Mouse (Mus musculus): ENCODE data around the gene Rab3gap2.
A peak's percentile ranks its signal among the peaks of the same experiment; 100 is the strongest.

The Rab3gap2 gene

DNA sequence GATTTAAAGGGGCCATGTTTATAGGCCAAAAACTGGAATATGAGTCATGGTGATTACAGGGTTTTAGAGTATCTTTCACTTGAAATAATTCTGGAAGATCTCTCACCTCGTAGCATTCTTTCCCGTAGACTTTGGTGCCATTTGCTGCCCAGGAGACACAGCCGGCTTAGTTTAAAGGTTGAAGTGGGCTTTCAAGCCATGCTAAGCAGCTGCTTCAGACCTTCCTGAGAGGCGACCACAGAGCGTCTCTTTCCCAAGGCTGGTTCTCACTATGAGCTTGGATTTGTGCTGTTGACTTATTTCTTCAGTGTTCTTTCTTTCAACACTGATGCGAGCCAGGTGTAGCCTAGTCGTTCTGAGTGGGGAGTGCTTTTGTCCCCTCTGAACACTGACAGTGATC is 23.8 kb downstream of the Rab3gap2 start:
- DNase-seq (ENCODE audit: low spot score), result no peak

DNA sequence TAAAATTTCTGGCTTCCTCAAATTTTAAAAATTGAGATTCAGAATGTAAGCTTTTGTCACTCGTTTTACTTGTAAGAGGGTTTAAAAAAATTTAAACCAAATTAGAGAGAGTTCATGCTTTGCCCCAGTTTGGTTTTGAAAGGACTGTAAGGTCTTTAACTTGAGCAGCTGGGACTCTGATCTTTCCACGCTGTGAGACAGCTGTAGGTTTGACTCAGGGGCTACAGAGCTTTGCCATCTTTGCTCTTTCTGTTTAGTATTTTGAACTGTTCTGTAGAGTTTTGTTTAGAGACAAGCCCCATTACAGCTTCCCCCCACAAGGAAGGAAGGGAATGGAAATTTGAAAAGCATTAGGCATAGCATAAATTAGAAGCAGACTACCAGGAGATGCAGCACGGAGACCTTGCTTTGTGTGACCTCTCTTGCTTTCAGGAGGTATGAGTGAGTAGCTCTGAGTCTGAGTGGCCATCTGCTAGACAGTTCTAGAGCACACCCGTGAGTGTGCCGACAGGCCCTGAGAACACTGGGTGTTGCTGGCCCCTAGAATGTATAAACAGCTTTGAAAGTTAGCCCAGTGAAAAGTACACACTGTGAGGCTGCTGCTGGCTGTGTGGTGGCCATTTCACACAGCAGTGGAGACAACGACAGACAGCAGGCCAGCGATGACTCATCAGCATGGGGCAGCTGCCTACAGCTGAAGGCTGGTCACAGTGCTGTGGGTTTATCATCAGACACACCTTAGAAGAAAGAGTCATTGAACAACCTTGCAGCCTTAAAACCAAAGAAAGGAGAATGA is 25.7 kb downstream of the Rab3gap2 start:
- no peak for DNase-seq (ENCODE audit: low spot score)

DNA sequence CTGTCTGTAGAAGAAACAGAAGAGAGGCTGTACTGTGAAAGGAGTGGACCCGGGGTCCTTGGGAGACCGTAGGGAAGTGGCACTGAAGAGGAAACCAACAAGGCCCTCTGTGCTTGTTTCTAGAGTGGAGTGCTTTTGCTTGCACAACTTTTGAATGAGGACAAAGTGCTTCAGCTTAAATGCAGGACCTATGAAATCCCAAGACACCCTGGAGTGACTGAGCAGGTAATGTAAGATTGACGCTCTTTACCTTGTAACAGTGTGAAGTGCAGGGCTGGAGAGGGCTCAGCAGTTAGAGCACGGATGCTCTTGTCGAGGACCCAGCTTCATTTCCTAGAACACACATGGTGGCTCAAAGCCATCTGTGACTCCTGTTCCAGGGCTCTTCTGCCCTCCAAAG is 31.9 kb downstream of the Rab3gap2 start:
- no peak for DNase-seq (ENCODE audit: low spot score)

DNA sequence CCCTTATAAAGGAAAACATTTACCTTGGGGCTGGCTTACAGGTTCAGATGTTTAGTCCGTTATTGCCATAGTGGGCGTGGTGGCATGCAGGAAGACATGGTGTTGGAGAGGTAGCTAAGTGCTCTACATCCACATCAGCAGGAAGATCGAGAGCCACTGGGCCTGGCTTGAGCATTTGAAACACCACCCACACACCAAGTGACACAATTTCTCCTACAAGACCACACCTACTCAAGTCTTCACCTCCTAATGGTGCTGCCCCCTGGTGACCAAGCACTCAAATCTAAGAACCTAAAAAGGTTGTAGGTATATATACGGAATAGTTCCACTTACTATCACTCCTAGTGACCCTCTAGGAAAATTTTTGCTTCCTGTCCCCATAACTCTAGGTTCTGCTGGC is 32.6 kb downstream of the Rab3gap2 start:
- DNase-seq (ENCODE audit: low spot score), result no peak

DNA sequence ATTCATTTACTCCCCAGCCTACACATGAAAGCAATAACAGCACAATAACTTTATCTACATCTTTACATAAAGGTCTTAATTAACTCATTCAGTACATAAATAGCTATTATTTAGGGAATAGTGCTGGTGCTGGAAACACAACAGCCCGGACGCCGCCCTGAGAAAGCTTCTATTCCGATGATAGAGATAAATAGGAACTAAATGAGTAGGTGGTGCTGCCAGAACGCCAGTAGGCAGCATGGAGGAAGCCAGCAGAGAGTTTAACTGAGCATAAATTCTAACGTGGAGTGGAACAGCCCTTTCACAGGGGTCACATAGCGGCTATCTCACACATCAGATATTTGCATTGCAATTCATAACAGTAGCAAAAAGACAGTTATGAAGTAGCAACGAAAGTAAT is 39.1 kb downstream of the Rab3gap2 start:
- no peak for DNase-seq (ENCODE audit: low spot score)

DNA sequence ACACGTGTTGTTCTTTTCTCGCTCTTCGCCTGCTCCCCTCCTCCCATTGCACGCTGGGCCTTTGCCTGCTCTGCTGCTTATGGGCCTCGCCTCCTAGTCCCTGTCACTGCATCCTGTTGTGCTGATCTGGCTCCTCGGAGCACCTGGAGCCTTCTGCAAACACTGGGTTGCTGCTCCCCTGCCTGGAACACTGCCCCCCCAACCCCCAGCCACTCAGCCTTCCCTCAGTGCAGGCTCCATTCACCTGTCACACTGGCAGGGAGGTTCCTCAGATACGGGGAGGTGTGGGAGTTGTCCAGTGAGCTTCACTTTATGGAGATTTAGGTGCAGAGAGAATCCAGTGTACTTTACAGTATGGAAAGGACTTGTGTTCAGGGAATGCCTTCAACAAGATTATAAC is 41.5 kb downstream of the Rab3gap2 start:
- DNase-seq (ENCODE audit: low spot score), result no peak

DNA sequence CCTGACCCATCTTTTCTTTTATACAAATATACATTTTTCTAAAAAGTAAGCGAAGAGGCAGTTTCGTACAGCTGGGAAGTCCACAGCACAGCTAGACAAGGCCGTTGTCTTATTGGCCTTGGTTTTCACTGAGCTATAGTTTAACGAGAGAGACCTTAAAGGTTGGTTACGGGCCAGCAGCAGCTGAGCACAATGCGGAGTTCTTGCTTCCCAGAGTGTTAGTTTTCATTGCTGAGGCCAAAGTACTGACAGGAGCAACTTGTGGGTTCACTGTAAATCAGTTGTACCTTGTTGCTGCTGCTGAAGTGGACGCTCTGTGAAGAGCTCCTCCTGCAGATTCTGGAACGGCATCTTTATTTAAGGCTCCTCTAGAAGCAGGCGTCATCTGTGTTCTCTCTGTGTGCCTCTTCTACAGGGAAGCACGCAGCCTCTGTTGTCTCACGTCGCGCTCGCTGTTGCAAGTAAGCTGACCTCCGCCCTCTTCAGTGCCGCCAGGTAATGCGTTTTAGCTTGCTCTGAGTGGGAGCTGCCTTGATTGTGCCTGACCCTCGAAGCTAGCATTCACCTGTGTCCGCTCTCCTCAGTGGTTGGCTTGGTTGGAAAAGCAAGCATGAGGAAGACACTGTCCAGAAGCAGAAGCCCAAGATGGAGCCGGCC is 43.6 kb downstream of the Rab3gap2 start:
- DNase-seq (ENCODE audit: low spot score), result no peak

DNA sequence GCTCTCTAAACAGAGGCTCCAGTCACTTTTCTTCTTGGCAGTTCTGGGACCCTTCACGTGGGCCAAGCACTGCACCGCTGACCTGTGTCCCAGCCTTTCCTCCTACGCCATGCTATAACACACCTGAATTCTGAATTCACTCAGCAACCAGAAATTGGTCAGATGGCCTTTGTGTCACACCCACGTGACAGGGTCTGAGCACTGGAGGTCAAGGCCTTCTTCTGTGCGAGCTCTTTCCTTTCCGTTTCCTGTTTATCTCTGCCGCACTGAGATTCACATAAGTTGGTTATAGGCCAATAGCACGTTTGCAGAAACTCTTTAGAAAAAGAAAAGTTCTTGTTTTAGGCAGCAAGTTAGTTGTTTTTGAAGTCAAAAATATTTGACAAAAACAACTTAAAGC is 44.8 kb downstream of the Rab3gap2 start:
- no peak for DNase-seq (ENCODE audit: low spot score)

DNA sequence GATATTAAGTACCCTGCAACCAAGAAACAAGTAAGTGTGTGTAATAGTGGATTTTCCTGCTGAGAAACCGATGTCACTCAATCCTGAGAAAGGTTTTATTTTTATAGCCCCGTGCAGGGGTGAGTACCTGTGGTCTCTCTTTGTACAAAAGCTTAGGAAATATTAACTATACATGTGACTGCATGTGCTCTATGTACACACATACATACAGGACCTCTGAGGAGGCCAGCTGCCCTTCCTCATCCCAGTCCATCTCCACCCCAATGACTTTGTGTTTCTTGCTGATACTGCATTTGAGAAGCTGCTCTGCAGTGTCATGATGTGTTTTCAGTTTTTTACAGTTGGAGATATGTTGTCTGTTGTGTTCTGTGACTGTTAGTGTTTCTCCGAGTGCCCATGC is 48.4 kb downstream of the Rab3gap2 start:
- DNase-seq (ENCODE audit: low spot score), result no peak

DNA sequence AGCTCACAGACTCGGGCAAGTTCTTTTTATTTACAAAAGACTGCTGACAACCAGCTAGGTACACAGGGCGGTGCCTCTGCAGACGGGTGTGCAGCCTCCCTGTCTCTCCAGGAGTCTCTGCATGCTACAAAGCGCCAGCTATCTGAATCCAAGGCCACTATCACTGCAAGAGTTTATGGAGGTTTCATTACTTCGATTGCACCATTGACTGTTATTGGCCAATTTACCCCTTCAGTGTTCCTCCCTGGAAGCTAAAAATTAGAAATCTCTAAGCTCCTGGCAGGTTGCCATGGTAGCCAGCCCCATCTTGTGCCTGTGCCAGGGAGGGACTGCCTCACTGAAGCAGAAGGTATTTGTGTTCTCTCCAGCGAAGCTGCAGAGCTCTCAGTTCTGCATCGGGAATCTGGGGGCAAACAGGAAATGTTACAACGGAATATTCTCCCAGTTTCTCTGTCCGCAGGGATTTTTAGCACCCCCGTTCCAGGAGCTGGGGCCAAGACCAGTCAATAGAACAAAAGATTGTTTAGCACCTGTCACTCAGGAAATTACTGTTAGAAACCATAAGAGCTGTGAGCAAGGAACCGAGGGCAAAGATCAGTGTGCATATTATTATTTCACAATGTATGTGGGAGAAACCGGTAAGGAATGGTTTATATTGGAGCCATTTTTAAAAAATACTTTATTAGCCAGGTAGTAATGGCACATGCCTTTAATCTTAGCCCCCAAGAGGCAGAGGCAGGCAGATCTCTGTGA is 49.4 kb downstream of the Rab3gap2 start:
- DNase-seq (ENCODE audit: low spot score), result peak; percentile 65

DNA sequence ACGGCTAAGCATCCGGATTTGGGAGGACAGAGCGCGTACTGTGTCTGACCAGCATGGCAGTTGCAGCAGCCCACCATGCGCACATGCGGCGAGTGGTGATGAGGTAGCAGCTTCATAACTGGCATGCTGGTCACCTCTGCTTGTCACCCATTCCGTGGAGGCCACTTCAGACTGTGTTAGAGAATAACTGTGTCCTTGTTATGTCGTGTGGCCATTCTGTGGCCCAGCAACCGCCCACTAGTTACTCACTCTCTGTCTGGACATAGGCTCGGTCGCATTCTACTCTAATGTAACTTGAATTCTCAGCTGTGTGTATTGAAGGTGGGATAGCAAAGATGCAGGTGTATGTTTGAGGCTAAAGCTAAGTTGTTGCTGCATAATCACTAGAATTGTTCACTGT is 51.4 kb downstream of the Rab3gap2 start:
- no peak for DNase-seq (ENCODE audit: low spot score)

DNA sequence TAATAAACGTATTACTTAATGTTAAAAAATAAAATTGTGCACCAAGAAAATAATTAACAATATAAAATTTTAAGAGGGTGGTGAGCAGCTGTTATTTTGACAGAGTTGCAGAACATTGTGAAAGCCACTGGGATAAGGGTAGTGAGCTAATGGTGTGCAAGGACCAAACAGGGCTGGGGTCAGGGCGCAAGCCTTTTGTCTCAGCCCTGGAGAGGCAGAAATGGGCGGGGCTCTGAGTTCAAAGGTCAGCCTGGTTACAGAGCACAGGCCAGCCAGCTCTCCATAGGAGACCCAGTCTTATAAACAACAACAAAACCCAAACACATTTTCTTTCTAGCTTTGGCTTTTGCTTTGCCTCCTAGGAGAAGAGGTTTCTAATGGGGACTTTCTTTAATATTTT is 52.8 kb downstream of the Rab3gap2 start:
- no peak for DNase-seq (ENCODE audit: low spot score)

DNA sequence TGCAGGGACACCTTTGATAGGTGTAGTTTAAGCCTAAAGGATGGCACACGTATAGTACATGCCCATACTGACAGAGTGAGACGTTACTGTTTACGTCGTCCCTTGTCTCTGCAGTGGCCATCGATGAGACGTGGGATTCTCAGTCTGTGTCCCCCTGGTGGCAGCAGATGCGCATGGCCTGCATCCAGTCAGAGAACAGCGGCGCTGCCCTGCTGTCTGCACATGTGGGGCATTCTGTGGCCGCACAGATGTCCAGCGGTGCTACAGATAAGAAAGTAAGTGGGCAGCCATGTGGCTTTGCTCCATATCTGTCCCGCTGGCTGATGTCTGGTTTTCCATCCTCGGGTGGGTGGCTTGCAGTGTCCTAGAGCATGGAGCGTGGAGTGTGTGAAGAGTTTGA is 58.6 kb downstream of the Rab3gap2 start:
- DNase-seq (ENCODE audit: low spot score), result no peak

DNA sequence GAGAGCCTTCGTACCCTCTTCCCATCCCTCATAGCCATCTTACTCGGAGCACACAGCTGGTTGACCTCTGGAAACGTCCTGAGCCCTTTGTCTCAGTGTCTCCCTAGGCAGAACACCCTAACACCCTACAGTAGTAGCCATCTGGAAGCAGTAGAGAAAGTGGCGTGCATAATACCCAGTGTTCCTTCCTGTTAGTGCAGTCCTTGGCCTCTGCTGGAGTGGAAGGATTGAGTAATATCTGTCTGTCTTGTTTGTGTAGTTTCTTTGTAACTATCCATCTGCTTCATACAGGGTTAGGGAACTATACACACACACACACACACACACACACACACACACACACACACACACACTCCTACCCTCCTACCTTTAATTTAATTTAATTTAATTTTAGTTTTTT is 64.8 kb downstream of the Rab3gap2 start:
- no peak for DNase-seq (ENCODE audit: low spot score)

DNA sequence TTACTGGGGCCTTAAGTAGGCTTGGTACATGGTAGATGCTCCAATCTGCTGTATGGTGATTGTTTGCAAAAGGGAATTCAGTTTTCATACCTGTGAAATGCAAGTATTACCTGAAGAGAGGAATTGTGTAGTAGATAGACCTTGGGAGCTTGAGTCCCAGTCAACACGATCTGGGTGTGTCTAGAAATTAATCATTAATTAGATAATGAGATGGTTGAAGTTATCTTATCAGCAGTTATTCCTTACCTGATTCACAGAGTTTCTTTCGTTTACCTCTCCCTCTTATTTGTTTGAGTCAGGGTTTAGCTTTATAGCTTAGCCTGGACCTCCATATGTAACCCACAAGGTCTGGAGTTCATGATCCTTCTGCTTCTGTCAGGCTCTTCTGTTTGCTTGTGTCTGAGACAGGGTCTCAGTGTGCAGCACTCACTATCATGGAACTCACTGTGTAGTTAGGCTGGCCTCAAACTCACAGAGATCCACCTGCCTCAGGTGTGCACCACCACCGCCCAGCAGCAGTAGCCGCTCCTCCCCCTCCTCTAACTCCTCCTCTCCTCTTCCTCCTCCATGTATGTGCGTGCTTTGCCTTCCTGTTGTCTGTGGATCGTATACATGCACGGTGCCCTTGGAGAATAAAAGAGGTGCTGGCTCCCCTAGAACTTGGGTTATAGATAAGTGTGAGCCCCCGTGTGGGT is 66.6 kb downstream of the Rab3gap2 start:
- no peak for DNase-seq (ENCODE audit: low spot score)

DNA sequence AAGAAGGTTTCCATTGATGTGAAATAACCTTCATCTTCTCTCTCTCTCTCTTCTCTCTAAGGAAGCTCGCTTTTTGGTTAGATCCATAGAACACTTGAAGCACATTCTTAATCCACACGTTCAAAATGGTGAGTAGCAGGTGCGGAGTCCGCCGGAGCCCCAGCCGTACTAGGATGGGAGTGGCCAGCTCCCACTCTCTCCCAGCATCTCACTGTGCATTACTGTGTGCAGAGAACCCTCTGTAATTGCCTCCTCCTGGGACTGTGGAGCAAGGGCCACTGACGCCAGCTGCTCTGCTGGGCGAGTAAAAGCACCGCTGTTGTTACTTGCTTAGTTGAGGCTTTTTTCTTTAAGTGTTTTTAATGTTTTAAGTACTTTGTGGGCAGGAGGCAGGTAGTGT is 67.5 kb downstream of the Rab3gap2 start:
- no peak for DNase-seq (ENCODE audit: low spot score)

DNA sequence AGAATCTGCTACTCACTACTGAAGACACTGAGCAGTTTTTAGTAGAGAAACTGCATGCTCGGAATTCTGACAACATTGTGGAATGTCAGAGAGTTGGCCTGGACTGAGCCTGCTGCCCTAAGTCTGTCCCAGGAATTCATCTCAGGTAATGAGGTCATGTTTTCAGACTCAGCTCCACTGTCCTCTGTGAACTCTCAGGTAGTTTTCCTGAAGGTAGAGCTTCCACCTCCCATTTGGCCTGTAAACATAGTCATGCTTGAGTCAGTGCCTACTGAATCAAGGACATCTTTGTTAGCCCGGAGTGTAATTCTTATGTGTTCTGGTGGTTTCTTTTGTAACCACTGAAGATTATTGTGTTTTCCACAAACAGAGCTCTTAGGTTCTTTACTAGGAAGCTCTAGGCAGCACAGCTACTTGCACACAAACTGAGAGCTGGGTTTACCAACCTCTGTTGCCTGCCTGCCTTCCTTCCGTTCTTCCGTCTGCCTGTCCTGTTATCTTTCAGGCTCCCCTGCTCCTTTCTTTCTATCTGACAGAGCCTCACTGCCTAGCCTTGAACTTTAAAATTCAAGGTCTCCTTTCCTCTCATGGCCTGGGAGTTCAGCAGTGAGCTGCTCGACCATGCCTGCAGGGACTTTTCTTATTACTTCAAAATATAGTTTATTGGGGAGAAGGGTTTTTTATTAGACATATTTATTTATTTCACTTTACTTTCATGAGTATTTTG is 71.1 kb downstream of the Rab3gap2 start:
- no peak for DNase-seq (ENCODE audit: low spot score)

DNA sequence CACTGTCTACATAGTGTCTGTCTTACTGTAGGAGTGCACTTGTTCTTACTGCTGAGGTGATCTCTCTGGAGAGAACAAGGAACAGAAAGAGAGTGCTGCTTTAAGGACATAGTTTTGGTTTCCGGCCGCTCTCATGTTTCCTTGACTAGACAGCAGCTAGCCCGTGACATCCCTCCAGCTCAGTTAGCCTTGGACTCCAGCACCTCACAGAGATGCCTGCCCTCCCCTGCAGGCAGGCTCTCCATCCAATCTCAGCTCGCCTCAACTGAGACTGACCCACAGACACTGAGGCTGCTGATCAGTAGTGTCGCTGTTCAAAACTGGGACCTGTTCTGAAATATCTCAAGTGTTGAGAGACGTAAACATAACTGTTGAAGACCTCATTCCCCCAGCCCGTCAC is 72.1 kb downstream of the Rab3gap2 start:
- no peak for DNase-seq (ENCODE audit: low spot score)

DNA sequence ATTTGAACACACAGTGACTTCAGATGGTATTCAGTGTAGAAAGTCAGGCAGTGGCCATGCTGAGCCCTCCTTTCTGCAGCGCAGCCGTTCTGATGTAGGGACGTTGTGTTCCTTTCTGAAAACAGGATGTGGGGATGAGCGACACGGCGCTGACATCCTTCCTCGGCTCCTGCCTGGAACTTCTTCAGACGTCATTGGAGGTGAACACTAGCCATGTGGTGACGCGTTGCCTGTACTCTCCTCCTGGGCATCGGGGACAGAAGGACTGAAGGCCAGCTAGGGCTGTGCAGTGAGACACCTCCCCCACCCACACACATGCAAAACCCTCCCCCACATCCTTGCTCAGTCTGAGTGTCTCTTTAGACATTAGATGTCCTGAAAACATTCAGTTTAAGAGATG is 73.1 kb downstream of the Rab3gap2 start:
- DNase-seq (ENCODE audit: low spot score), result no peak

DNA sequence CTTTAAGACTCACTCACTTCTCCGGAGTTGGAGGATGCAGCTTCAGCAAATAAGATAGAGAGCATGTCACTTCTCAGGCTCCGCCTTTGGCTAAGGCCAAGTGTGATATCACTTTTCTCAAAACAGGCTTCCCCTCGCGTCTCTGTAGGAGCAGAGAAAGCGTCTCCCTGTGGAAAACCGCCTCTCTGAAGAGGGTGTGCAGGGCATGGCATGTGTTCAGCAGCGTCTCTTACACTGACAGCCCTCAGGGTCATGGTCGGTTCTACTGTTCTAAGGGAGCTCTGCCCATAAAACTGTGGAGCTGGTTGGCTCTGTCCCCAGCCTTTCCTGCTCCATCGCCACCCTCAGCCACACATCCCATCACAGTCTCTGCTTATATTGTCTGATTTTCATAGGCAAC is 75.4 kb downstream of the Rab3gap2 start:
- DNase-seq (ENCODE audit: low spot score), result no peak

DNA sequence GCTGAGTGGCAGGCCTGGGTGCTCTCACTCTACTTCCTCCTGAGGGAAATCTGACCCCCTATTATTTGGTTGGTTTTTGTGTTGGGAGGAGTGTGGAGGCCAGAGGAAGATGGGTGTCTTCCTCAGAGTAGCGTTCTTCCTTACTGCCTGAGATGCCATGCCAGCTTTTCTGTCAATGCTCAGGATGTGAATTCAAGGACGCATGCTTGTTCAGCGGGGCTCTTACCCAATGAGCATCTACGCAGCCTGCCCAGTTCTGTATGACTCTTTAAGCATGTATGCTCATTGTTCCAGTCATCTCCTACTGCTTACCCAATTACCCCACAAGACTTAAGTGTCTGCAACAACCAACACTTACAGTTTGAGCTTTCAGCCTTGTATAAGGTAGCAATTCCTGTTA is 76.7 kb downstream of the Rab3gap2 start:
- DNase-seq (ENCODE audit: low spot score), result no peak

DNA sequence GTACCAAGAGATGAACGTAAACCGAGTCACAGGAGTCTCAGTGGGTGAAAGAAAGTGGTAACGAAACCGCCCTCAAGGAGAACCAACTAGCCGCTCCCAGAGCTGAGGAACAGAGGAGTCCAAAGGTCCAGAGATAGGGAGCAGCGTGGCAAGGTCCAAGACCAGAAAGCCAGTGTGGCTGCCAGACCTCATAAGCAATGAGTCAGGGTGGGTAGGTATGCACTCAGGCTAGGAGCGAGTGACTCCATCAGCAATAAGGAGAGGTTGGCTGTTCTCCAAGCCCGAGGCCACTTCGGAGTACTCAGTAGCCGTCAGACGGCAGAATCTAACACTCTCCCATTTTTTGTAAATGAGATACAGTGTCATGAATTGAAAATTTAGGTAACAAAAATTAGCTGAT is 78.9 kb downstream of the Rab3gap2 start:
- DNase-seq (ENCODE audit: low spot score), result no peak
